8 mouse cellular contexts compared by ENCODE assay signal in the genomic region with DNA sequence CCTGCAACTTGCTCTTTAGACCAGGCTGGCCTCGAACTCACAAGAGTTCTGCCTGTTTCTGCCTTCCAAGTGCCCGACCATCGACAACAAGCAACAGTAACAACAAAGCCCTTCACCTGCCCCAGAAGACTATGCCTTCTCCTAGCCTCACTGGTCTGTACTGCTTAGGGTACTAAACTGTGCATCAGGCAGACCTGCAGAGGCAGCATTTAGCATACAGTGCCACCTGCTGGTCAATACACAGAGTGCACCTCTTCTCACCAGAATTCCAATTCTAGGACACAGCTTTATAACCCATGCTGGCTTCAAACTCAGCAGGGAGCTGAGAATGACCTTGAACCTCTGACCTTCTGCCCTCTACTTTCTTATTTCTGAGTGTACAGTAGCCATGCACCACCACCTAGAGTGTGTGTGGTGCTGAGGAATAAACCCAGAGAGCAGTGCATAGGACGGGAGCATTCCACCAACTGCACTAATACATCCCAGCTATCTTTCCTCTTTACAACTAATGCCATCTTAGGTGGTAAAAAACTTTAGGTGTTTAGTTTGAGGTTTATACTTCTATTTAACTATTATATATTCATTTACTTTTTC. TPM values are rescaled to one million over a fixed set of nuclear protein-coding genes. Genes with fewer than 3 reads are reported as not detected.
DNase-seq lines count a peak whose midpoint lies in the region; ATAC-seq lines count a peak whose summit lies in the region.

No protein-coding gene starts in this region.

- 72% methylated on average over 4 of the region's 4 CpGs for WGBS in intestine, embryonic 16.5 days

- no peaks in the 10 kb centered on the region for H3K9me3 ChIP-seq in intestine, embryonic 16.5 days (ENCODE audit: control insufficient read depth, low read length)

- H3K4me2 ChIP-seq in intestine, embryonic 16.5 days (ENCODE audit: low read depth, low read length), result no peak overlapping the region

- H3K9ac ChIP-seq in intestine, embryonic 16.5 days (ENCODE audit: low read depth, low read length), result no peak overlapping the region

- peaks cover 10% of the 10 kb centered on the region for H3K36me3 ChIP-seq in intestine, embryonic 16.5 days (ENCODE audit: control insufficient read depth, insufficient read depth, low read length)

- peak; percentile 98 for ATAC-seq in common myeloid progenitor, adult 5-6 weeks (replicated peaks; ENCODE audit: low read depth, poor library complexity, severe bottlenecking)
- peak; percentile 81 for ATAC-seq in intestine, embryonic 16.5 days
- ATAC-seq in megakaryocyte-erythroid progenitor cell, adult 5-6 weeks (replicated peaks; ENCODE audit: low FRiP score, low TSS enrichment, poor library complexity, severe bottlenecking), result peak; percentile 84

- H3K27me3 ChIP-seq in intestine, embryonic 16.5 days (replicated peaks; ENCODE audit: control insufficient read depth, insufficient read depth, low read length), result no peaks in the 10 kb centered on the region

- H3K4me1 ChIP-seq in intestine, embryonic 16.5 days (ENCODE audit: control insufficient read depth, insufficient read depth, low read length), result no peaks in the 10 kb centered on the region

- no peak overlapping the region for H3K27ac ChIP-seq in intestine, embryonic 16.5 days (ENCODE audit: low read length)

- peak; percentile 36 for DNase-seq in urinary bladder, adult 2 months (ENCODE audit: low spot score)
- DNase-seq in urinary bladder, postnatal 10 days (ENCODE audit: low spot score), result no peak
- peak; percentile 22 to 41 for DNase-seq in gastrocnemius, adult 8-10 months (ENCODE audit: low spot score in 2 of 2)
- peak; percentile 80 to 83 for DNase-seq in left cerebral cortex, postnatal 14 days (ENCODE audit: low spot score in 2 of 2)
- DNase-seq in right cerebral cortex, postnatal 4 days, result peak; percentile 48

- intact Hi-C loops in left cerebral cortex, postnatal 14 days (cut with DNase I), result loop anchor here (2.0 to 10.0 kb wide), 2 partner anchors 159 to 531 kb away; a partner anchor contains a TSS

- no peak overlapping the region for H3K4me3 ChIP-seq in intestine, embryonic 16.5 days (ENCODE audit: low read length)

RNA-seq across cellular contexts. Expression of a gene that starts 16.3 kb away (rescaled TPM):
- polyA plus RNA-seq in urinary bladder, adult 2 months (2012; rRNA removed), result 14.7 and 15.9 TPM in 2 replicates
- total RNA-seq in common myeloid progenitor, adult 5-6 weeks (2017), result 42.0 and 63.9 TPM in 2 replicates
- total RNA-seq in gastrocnemius, adult 8-10 months (2022), result 10 to 100 TPM; 42.4 to 50.3 (median 43.5) TPM
- 22.6 and 23.6 TPM in 2 replicates for polyA plus RNA-seq in intestine, embryonic 16.5 days (2015; fragmentation: Nextera tagmentation; extraction: Ambion mirVana)
- total RNA-seq in left cerebral cortex, postnatal 14 days (2021), result 10 to 100 TPM; 30.2 to 31.5 TPM
- total RNA-seq in megakaryocyte-erythroid progenitor cell, adult 5-6 weeks (2014; fragmentation: Nextera tagmentation), result 22.1 and 23.3 TPM in 2 replicates
- total RNA-seq in megakaryocyte-erythroid progenitor cell, adult 5-6 weeks (2017), result 32.0 and 33.0 TPM in 2 replicates

RNA-seq across cellular contexts. Expression of a gene that starts 43.9 kb away (rescaled TPM):
- 39.9 and 40.8 TPM in 2 replicates for polyA plus RNA-seq in urinary bladder, adult 2 months (2012; rRNA removed)
- 21.7 and 22.6 TPM in 2 replicates for total RNA-seq in common myeloid progenitor, adult 5-6 weeks (2017)
- total RNA-seq in gastrocnemius, adult 8-10 months (2022), result 10 to 100 TPM in 3 of 4 experiments, 1 to 10 TPM in 1; 8.9 to 11.1 (median 10.5) TPM
- polyA plus RNA-seq in intestine, embryonic 16.5 days (2015; fragmentation: Nextera tagmentation; extraction: Ambion mirVana), result 31.5 and 33.9 TPM in 2 replicates
- total RNA-seq in left cerebral cortex, postnatal 14 days (2021), result 10 to 100 TPM; 37.1 to 43.1 TPM
- total RNA-seq in megakaryocyte-erythroid progenitor cell, adult 5-6 weeks (2014; fragmentation: Nextera tagmentation), result 22.2 and 32.6 TPM in 2 replicates
- 21.9 and 23.2 TPM in 2 replicates for total RNA-seq in megakaryocyte-erythroid progenitor cell, adult 5-6 weeks (2017)

RNA-seq across cellular contexts. Expression of a gene that starts 50.8 kb away (rescaled TPM):
- 1.8 and 2.4 TPM in 2 replicates for polyA plus RNA-seq in urinary bladder, adult 2 months (2012; rRNA removed)
- total RNA-seq in common myeloid progenitor, adult 5-6 weeks (2017), result 0.27 TPM in 1 of 2 replicates, not detected in the other
- total RNA-seq in gastrocnemius, adult 8-10 months (2022), result under 1 TPM in 2 of 4 experiments, not detected in 2; 0.12 to 0.22 TPM
- 0.18 and 0.27 TPM in 2 replicates for polyA plus RNA-seq in intestine, embryonic 16.5 days (2015; fragmentation: Nextera tagmentation; extraction: Ambion mirVana)
- under 1 TPM; 0.30 to 0.46 TPM for total RNA-seq in left cerebral cortex, postnatal 14 days (2021)
- not detected in 2 replicates for total RNA-seq in megakaryocyte-erythroid progenitor cell, adult 5-6 weeks (2014; fragmentation: Nextera tagmentation)
- not detected in 2 replicates for total RNA-seq in megakaryocyte-erythroid progenitor cell, adult 5-6 weeks (2017)

RNA-seq across cellular contexts. Expression of a gene that starts 52.4 kb away (rescaled TPM):
- 72.3 and 91.6 TPM in 2 replicates for polyA plus RNA-seq in urinary bladder, adult 2 months (2012; rRNA removed)
- 30.0 and 76.3 TPM in 2 replicates for total RNA-seq in common myeloid progenitor, adult 5-6 weeks (2017)
- 10 to 100 TPM; 14.0 to 19.3 (median 15.5) TPM for total RNA-seq in gastrocnemius, adult 8-10 months (2022)
- polyA plus RNA-seq in intestine, embryonic 16.5 days (2015; fragmentation: Nextera tagmentation; extraction: Ambion mirVana), result 81.4 and 83.2 TPM in 2 replicates
- 10 to 100 TPM; 21.7 to 24.5 TPM for total RNA-seq in left cerebral cortex, postnatal 14 days (2021)
- 32.5 and 48.5 TPM in 2 replicates for total RNA-seq in megakaryocyte-erythroid progenitor cell, adult 5-6 weeks (2014; fragmentation: Nextera tagmentation)
- total RNA-seq in megakaryocyte-erythroid progenitor cell, adult 5-6 weeks (2017), result 23.8 and 51.7 TPM in 2 replicates

RNA-seq across cellular contexts. Expression of a gene that starts 53.6 kb away (rescaled TPM):
- polyA plus RNA-seq in urinary bladder, adult 2 months (2012; rRNA removed), result 44.3 and 44.8 TPM in 2 replicates
- 13.7 and 17.3 TPM in 2 replicates for total RNA-seq in common myeloid progenitor, adult 5-6 weeks (2017)
- total RNA-seq in gastrocnemius, adult 8-10 months (2022), result 10 to 100 TPM; 17.3 to 17.5 (median 17.4) TPM
- 85.1 and 88.9 TPM in 2 replicates for polyA plus RNA-seq in intestine, embryonic 16.5 days (2015; fragmentation: Nextera tagmentation; extraction: Ambion mirVana)
- 10 to 100 TPM; 61.4 to 63.4 TPM for total RNA-seq in left cerebral cortex, postnatal 14 days (2021)
- total RNA-seq in megakaryocyte-erythroid progenitor cell, adult 5-6 weeks (2014; fragmentation: Nextera tagmentation), result 27.4 and 31.6 TPM in 2 replicates
- 8.6 TPM in 2 replicates for total RNA-seq in megakaryocyte-erythroid progenitor cell, adult 5-6 weeks (2017)
